Mouse (Mus musculus): Measurements from ENCODE around the gene Akap6. TPM values are rescaled to one million over a fixed set of nuclear protein-coding genes. Genes with fewer than 3 reads are reported as not detected.

Gene Akap6
- polyA plus RNA-seq, 1 experiment from 2014 or later: 4.3 TPM

Other genes starting within 250 kb of the Akap6 start
- gene Arhgap5, start 195.4 kb upstream of the Akap6 start, polyA plus RNA-seq (2016; fragmentation: Nextera tagmentation; extraction: Ambion mirVana): 43.2 TPM in 2 replicates